In genomic region chr17:67731964-67732363, GRCm38 (mm10) we compare ENCODE assay signal across 26 mouse cellular contexts. TPM values are rescaled to one million over a fixed set of nuclear protein-coding genes. Genes with fewer than 3 reads are reported as not detected.
A peak's percentile ranks its signal among the peaks of the same experiment; 100 is the strongest.
DNase-seq lines count a peak whose midpoint lies in the region; ATAC-seq and TF ChIP-seq lines count a peak whose summit lies in the region.
"Had no signal": no experiment of that assay in that cellular context is flagged by ENCODE, and none has a peak within 500 bp of the region (broad histone marks: within the 10 kb centered on the region; RNA-seq: fewer than 3 reads in every experiment).

No protein-coding gene starts in this region.

- no peaks in the 10 kb centered on the region for H3K27me3 ChIP-seq in liver, postnatal 0 days (ENCODE audit: insufficient read depth, low read length)
- no peaks in the 10 kb centered on the region for H3K27me3 ChIP-seq in small intestine, adult 2 months (ENCODE audit: control insufficient read depth, insufficient read depth, low read length)
- H3K27me3 ChIP-seq: forebrain, embryonic 13.5 days; heart, embryonic 12.5 days; hindbrain, embryonic 13.5 days had no signal

- WGBS in liver, postnatal 0 days (ENCODE audit: insufficient replicate concordance) = 73% methylated on average over 11 of the region's 11 CpGs
- WGBS in small intestine, adult 2 months = 70% methylated on average over 11 of the region's 11 CpGs

- H3K4me1 ChIP-seq in liver, postnatal 0 days (ENCODE audit: insufficient read depth) = peaks cover 6% of the 10 kb centered on the region; the same call in 1 of the 2 replicates
- no peaks in the 10 kb centered on the region for H3K4me1 ChIP-seq in small intestine, adult 2 months (ENCODE audit: control insufficient read depth, insufficient read depth, insufficient read length, low read length)
- H3K4me1 ChIP-seq: forebrain, embryonic 13.5 days; hindbrain, embryonic 13.5 days had no signal

- H3K4me3 ChIP-seq in liver, postnatal 0 days (ENCODE audit: low read depth, low read length) = no peak overlapping the region
- no peak overlapping the region for H3K4me3 ChIP-seq in small intestine, adult 2 months (ENCODE audit: low read depth, low read length)
- H3K4me3 ChIP-seq: embryonic facial prominence, embryonic 10.5 days; forebrain, embryonic 13.5 days; heart, embryonic 12.5 days; hindbrain, embryonic 13.5 days; left cerebral cortex, adult 2 months had no signal

- H3K36me3 ChIP-seq in liver, postnatal 0 days (replicated peaks; ENCODE audit: insufficient read depth, low read length) = no peaks in the 10 kb centered on the region
- no peaks in the 10 kb centered on the region for H3K36me3 ChIP-seq in small intestine, adult 2 months (ENCODE audit: control insufficient read depth, insufficient read depth, low read length)
- H3K36me3 ChIP-seq: G1E; heart, embryonic 12.5 days had no signal

- no peak for TF ChIP-seq CTCF in liver, postnatal 0 days (IDR thresholded peaks at IDR 0.05; ENCODE audit: low read depth)
- no peak for TF ChIP-seq CTCF in small intestine, adult 2 months (IDR thresholded peaks at IDR 0.05; ENCODE audit: extremely low read depth, insufficient read length, insufficient replicate concordance, low read depth, low read length)

- DNase-seq in adrenal gland, adult 8-10 months = peak; percentile 4
- no peak for DNase-seq in adrenal gland, postnatal 25 days
- DNase-seq in liver, postnatal 0 days = no peak
- DNase-seq in liver = no peak
- peak; percentile 10 for DNase-seq in fibroblast of lung, adult 2 months (ENCODE audit: low read depth)
- no peak for DNase-seq in spleen, postnatal 36 days (ENCODE audit: low spot score in 2 of 2)
- no peak for DNase-seq in cerebellum, postnatal 10 days
- DNase-seq: cerebellum, adult 8-10 months; heart, adult 11 months; heart, postnatal 14 days; left cerebral cortex, postnatal 4 days; lung, embryonic 14.5 days; retina, postnatal 1 day; thymus, adult 2 months had no signal

- H3K4me2 ChIP-seq in liver, postnatal 0 days (ENCODE audit: low read depth, low read length) = no peak overlapping the region
- H3K4me2 ChIP-seq: forebrain, embryonic 13.5 days; heart, embryonic 12.5 days; hindbrain, embryonic 13.5 days; liver, embryonic 11.5 days; lung, embryonic 14.5 days; midbrain, embryonic 11.5 days had no signal

- no peak for TF ChIP-seq EP300 in liver, postnatal 0 days (IDR thresholded peaks at IDR 0.05; ENCODE audit: low read depth)

- H3K27ac ChIP-seq in liver, postnatal 0 days (ENCODE audit: low read depth) = peak overlapping the region; percentile 29
- peak overlapping the region; percentile 26 for H3K27ac ChIP-seq in small intestine, adult 2 months (ENCODE audit: insufficient read depth, low read depth, low read length)
- H3K27ac ChIP-seq: embryonic facial prominence, embryonic 10.5 days; forebrain, embryonic 13.5 days; hindbrain, embryonic 13.5 days; left cerebral cortex, adult 2 months; macrophage had no signal

- no peak overlapping the region for H3K9ac ChIP-seq in liver, postnatal 0 days (replicated peaks)
- H3K9ac ChIP-seq: forebrain, embryonic 13.5 days; heart, embryonic 12.5 days; hindbrain, embryonic 13.5 days; lung, embryonic 14.5 days had no signal

- no peak for ATAC-seq in liver, postnatal 0 days
- ATAC-seq: forebrain, embryonic 13.5 days; inflammation-experienced regulatory T-cells, adult 6 months had no signal

- H3K9me3 ChIP-seq in liver, postnatal 0 days (ENCODE audit: low read length) = no peaks in the 10 kb centered on the region
- H3K9me3 ChIP-seq: embryonic facial prominence, embryonic 10.5 days; forebrain, embryonic 13.5 days; heart, embryonic 12.5 days; hindbrain, embryonic 13.5 days had no signal

- TF ChIP-seq POLR2A in small intestine, adult 2 months (IDR thresholded peaks at IDR 0.05; ENCODE audit: low read depth, low read length) = no peak

RNA-seq across cellular contexts. Expression of gene Lama1, which starts 34.9 kb away (rescaled TPM):
- 10 to 100 TPM; 14.0 to 23.9 (median 18.3) TPM for total RNA-seq in adrenal gland, adult 8-10 months (2022)
- total RNA-seq in adrenal gland, postnatal 25 days (2021) = 14.1 and 18.7 TPM in 2 replicates
- 0.34 and 0.72 TPM in 2 replicates for polyA plus RNA-seq in liver, postnatal 0 days (2015; fragmentation: Nextera tagmentation; extraction: Ambion mirVana)
- 0.96 and 1.2 TPM in 2 replicates for polyA plus RNA-seq in small intestine, adult 2 months (2012; rRNA removed)
- total RNA-seq: common myeloid progenitor, adult 5-6 weeks had no signal
- polyA plus RNA-seq: G1E; inflammation-experienced regulatory T-cells, adult 6 months; macrophage had no signal

Comparison
In these comparisons a context has a peak if more than half of its experiments do, and no peak if none do; other contexts are left out.
1. DNase-seq: peak in adrenal gland, adult 8-10 months (single experiment) and fibroblast of lung, adult 2 months (single experiment); none in adrenal gland, postnatal 25 days (single experiment), liver, postnatal 0 days (single experiment), liver (single experiment), spleen, postnatal 36 days (0 of 2) and cerebellum, postnatal 10 days (0 of 2).